Mouse (Mus musculus): ENCODE measurements at regions not wholly inside any gene's neighbourhood (a gene's known extent, or its start where the extent isn't known, plus 50 kb on each side); places are given as distances from the start of the nearest gene placed in this dataset.

DNA sequence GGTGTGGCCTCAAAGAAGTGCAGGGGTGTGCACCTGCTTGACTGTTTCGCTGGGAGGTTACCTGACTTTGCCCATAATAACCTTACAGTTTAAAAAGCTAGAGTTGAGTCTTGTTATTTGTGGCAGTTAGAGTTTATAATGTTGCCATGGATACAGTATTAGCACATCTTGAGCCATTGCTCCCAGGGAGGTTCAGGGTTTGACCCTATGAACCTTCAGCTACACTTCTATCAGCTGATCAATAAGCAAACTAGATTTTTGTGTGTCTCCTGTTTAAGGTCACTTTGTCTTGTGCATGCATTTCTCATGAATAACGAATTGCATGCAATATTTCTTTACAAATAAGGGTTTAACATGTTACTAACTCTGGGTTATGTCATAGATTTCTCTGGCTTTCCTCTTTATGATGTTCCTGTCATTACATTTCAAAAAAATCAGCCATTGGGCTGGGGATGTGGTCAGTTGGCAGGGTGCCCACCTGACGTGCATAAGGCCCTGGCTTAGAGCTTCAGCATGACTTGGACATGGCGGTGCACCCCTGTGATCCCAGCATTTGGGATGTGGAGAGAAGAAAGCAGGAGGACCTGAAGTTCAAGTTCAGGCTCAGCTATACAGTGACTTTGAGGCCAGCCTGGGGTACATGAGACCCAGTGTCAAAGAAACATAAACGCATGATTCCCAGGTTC, 191.7 kb downstream of the Ackr3 start:
- TF ChIP-seq POLR2A (IDR thresholded peaks at IDR 0.05; ENCODE audit: control insufficient read depth, extremely low read depth, insufficient read depth, low read length, poor library complexity): no peak
- TF ChIP-seq CTCF (IDR thresholded peaks at IDR 0.05; ENCODE audit: borderline replicate concordance, control insufficient read depth, extremely low read depth, insufficient read depth, low read length, poor library complexity): no peak
